In the genomic region with DNA sequence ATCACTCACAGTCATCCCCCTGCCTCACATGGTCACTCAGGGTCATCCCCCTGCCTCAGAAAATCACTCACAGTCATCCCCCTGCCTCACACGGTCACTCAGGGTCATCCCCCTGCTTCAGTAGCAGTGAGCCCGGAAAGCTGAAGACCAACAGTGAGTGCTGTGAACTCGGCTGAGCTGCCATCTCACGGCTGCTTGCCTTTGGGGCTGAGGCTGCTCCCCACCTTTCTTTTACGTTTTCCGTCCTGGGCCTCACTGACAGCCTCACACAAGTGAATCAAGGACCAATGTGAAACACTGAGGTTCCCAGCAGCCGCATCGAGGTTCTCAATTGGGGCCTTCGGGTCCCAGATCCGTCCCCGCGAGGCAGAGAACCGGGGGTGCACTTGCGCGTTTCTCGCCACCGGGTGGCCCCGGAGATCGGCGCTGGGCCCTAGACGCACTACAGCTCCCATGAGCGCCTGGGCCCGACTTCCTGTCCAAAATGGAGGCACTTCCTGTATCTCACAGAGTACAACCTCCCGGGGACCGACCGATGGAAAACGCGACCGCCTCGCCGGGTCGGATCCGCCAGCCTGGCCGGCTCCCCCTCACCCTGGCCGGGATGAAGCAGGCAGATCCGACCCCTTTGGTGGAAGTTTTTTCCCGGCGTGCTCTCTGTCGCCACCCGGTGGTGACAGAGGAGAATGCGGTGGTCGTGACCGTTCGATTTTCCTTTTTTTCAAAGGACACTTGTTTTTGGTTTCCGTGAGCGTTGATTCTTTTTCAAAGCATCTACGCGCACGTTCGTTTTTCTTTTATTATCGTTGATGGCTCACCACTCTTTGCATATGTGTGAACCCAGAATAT, we compare ENCODE assay signal across 8 mouse cellular contexts. TPM values are rescaled to one million over a fixed set of nuclear protein-coding genes. Genes with fewer than 3 reads are reported as not detected.
DNase-seq lines count a peak whose midpoint lies in the region; ATAC-seq lines count a peak whose summit lies in the region.
"Not testable (repeated sequence)": the region's sequence is repeated elsewhere in the genome, so short reads cannot be mapped to it uniquely, and the experiment has no call there.

No protein-coding gene starts in this region.

- peaks cover 67% of the 10 kb centered on the region for H3K9me3 ChIP-seq in intestine, embryonic 14.5 days (ENCODE audit: control insufficient read depth, low read length)

- H3K4me2 ChIP-seq in intestine, embryonic 14.5 days (ENCODE audit: low read length), result peak overlapping the region; percentile 36

- intact Hi-C loops in left cerebral cortex, postnatal 10 days (cut with DNase I), result not testable (repeated sequence)

- peak; percentile 81 for DNase-seq in adrenal gland, adult 2 months
- peak; percentile 85 for DNase-seq in embryo, embryonic 11.5 days (ENCODE audit: low read depth, low spot score)
- DNase-seq in gastrocnemius, postnatal 25 days, result peak; percentile 81
- DNase-seq in intestine, embryonic 14.5 days (ENCODE audit: low spot score), result peak; percentile 86
- peak; percentile 84 to 91 for DNase-seq in left cerebral cortex, postnatal 10 days (ENCODE audit: extremely low spot score in 1 of 2, low spot score in 2 of 2)
- peak; percentile 94 to 95 for DNase-seq in right cerebral cortex, postnatal 10 days (ENCODE audit: low spot score in 2 of 2)
- peak; percentile 84 for DNase-seq in urinary bladder, postnatal 25 days (ENCODE audit: low spot score)

- 57% methylated on average over 51 of the region's 51 CpGs for WGBS in intestine, embryonic 14.5 days

- peaks cover 76% of the 10 kb centered on the region for H3K36me3 ChIP-seq in intestine, embryonic 14.5 days (ENCODE audit: control insufficient read depth, insufficient read depth, low read length)

- H3K27ac ChIP-seq in intestine, embryonic 14.5 days (ENCODE audit: low read depth), result not testable (repeated sequence)

- peak overlapping the region; percentile 11 for H3K9ac ChIP-seq in intestine, embryonic 14.5 days (ENCODE audit: low read length)

- H3K4me1 ChIP-seq in intestine, embryonic 14.5 days (replicated peaks; ENCODE audit: control insufficient read depth, insufficient read depth, low read length), result not testable (repeated sequence)

- ATAC-seq in intestine, embryonic 14.5 days (replicated peaks; ENCODE audit: low FRiP score, low TSS enrichment, low read depth), result peak; percentile 82
- ATAC-seq in megakaryocyte progenitor cell, adult 5-6 weeks (replicated peaks; ENCODE audit: poor library complexity), result peak; percentile 46

- peak overlapping the region; percentile 17 for H3K4me3 ChIP-seq in intestine, embryonic 14.5 days (ENCODE audit: low read depth, low read length)

- H3K27me3 ChIP-seq in intestine, embryonic 14.5 days (replicated peaks; ENCODE audit: control insufficient read depth, insufficient read depth, low read length), result not testable (repeated sequence)

RNA-seq across cellular contexts. Expression of a gene that starts 22.7 kb away (rescaled TPM):
- 100 to 1,000 TPM in 1 of 2 experiments, 10 to 100 TPM in 1; 67.4 to 241 TPM for total RNA-seq in adrenal gland, adult 2 months (2021)
- 957 and 2,016 TPM in 2 replicates for polyA plus RNA-seq in adrenal gland, adult 2 months (2012; rRNA removed)
- total RNA-seq in gastrocnemius, postnatal 25 days (2021), result 10 to 100 TPM; 31.6 to 43.1 TPM
- polyA plus RNA-seq in intestine, embryonic 14.5 days (2014; fragmentation: Nextera tagmentation; extraction: Ambion mirVana), result 223 and 261 TPM in 2 replicates
- total RNA-seq in left cerebral cortex, postnatal 10 days (2021), result 100 to 1,000 TPM; 164 to 223 TPM
- 69.2 and 81.4 TPM in 2 replicates for total RNA-seq in megakaryocyte progenitor cell, adult 5-6 weeks (2015)
- total RNA-seq in megakaryocyte progenitor cell, adult 5-6 weeks (2017), result 171 and 231 TPM in 2 replicates
